Mouse (Mus musculus) neural tube, embryonic 15.5 days (tissue): ENCODE measurements around the gene Ccnk. TPM values are rescaled to one million over a fixed set of nuclear protein-coding genes. Genes with fewer than 3 reads are reported as not detected.

Experiments
- ATAC-seq: fragments of 200-750 bp; cut with Nextera tagmentation; 2 replicates; pipeline ENCODE4 v1.8.0; 2017; ENCODE audit warnings: mild to moderate bottlenecking, moderate TSS enrichment, moderate library complexity; ENCODE audit not compliant: low FRiP score
- H3K27ac ChIP-seq: fragments of 300-500 bp; sonication (generic); replicated peaks from 2 replicates; pipeline ENCODE4 v1.5.1; 2015; ENCODE audit warnings: mild to moderate bottlenecking, inconsistent platforms
- H3K27me3 ChIP-seq: fragments of 300-500 bp; sonication (generic); replicated peaks from 2 replicates; pipeline ENCODE4 v1.6.1; 2015; ENCODE audit warnings: inconsistent platforms
- H3K36me3 ChIP-seq: fragments of 300-500 bp; sonication (generic); 2 replicates; pipeline ENCODE4 v1.6.1; 2015; ENCODE audit warnings: inconsistent platforms
- H3K4me1 ChIP-seq: fragments of 300-500 bp; sonication (generic); 2 replicates; pipeline ENCODE4 v1.6.1; 2015; ENCODE audit warnings: inconsistent platforms
- H3K4me2 ChIP-seq: fragments of 300-500 bp; sonication (generic); 2 replicates; pipeline ENCODE4 v1.6.1; 2015; ENCODE audit warnings: inconsistent platforms, mild to moderate bottlenecking, moderate library complexity
- H3K4me3 ChIP-seq: fragments of 300-500 bp; sonication (generic); replicated peaks from 2 replicates; pipeline ENCODE4 v1.5.1; 2015; ENCODE audit warnings: mild to moderate bottlenecking, inconsistent platforms
- H3K9ac ChIP-seq: fragments of 300-500 bp; sonication (generic); replicated peaks from 2 replicates; pipeline ENCODE4 v1.6.1; 2015; ENCODE audit warnings: mild to moderate bottlenecking, inconsistent platforms
- H3K9me3 ChIP-seq: fragments of 300-500 bp; sonication (generic); replicated peaks from 2 replicates; pipeline ENCODE4 v1.6.1; 2016; ENCODE audit warnings: inconsistent platforms
- WGBS: fragments of 180-500 bp; shearing (Covaris S2); methylation state at CpG from one replicate; pipeline ENCODE4 v1.1.7; 2015; ENCODE audit warnings: mixed read lengths; 5-methylcytosine and 5-hydroxymethylcytosine counted together
- polyA plus RNA-seq: library from polyadenylated mRNA; unstranded; fragments of >200 nt; fragmentation: Nextera tagmentation; extraction: Ambion mirVana; gene quantifications from 2 replicates; pipeline ENCODE4 v1.2.1, GENCODE M21; 2015

Ccnk gene
- 2.4 and 2.7 TPM in 2 replicates for polyA plus RNA-seq

GRCm38 (mm10) chr12:108179321-108180266 lies at the start of gene Ccnk:
Ccnk (plus strand) TSS chr12:108179579.
- ATAC-seq: peak; percentile 98
- WGBS: under 1% methylated on average over 80 of the region's 82 CpGs
- Histone ChIP-seq H3K27ac (peak within 1 kb of the TSS; percentile 86), H3K27me3 (no peaks in the 10 kb centered on the region), H3K36me3 (peaks cover 15% of the 10 kb centered on the region), H3K4me3 (peak within 1 kb of the TSS; percentile 80), H3K4me2 (peak within 1 kb of the TSS; percentile 89), H3K9me3 (no peaks in the 10 kb centered on the region), H3K9ac (peak within 1 kb of the TSS; percentile 91), H3K4me1 (peaks cover 31% of the 10 kb centered on the region)

DNA sequence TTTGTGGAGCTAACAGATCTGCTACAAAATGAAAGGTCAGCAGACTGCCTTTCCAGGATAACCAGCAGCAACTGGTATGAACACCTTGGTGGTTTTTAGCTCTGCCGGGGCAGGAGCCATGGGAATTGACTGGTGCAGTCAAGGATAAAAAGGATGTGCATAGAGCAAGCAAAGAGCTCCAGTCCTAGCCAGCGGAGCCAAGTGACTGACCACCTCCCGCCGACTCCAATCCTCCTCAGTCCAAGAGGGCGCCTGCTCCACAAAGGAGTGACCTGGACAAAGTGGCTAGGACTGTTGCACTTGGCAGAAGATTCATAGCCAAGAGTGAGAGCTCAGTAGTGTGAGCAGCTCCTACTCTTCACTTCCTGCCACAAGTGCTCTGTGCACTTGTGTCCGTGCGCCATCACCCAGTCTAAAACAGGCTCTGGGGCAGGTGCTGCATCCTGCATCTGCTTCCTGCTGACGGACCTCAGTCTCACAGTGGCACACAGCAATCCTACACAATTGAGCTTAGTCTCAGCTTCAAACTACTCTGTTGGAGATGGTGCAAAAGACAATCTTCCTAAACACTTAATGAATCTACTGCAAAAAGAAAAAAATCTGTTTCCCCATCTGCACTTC lies 46.8 kb upstream of the Ccnk start:
- Histone ChIP-seq H3K27me3 (no peaks in the 10 kb centered on the region), H3K4me3 (no peak overlapping the region), H3K4me2 (no peak overlapping the region), H3K9me3 (no peaks in the 10 kb centered on the region), H3K4me1 (no peaks in the 10 kb centered on the region), H3K9ac (no peak overlapping the region), H3K36me3 (peaks cover 31% of the 10 kb centered on the region), H3K27ac (no peak overlapping the region)
- no peak for ATAC-seq
- WGBS: 93% methylated on average over 8 of the region's 8 CpGs

DNA sequence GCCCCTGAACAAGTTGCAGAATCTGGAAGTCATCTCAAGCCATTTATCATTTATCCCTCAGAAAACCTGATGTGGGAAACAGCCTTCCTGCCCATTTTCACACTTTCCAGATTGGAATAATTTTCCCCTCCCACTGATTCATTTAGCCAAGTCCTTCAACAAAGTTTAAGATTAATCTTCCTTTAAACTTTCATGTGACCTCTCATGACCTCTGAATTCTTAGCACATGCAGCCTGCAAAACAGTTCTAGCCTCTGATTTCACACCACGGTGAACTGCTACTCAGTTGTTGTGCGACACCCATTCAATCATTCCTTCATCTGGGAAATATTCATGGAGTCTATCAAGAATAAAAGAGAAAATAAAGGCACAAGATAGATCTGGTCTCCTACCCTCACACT lies 46.2 kb upstream of the Ccnk start:
- H3K4me3 ChIP-seq: no peak overlapping the region
- H3K36me3 ChIP-seq: peaks cover 31% of the 10 kb centered on the region
- no peaks in the 10 kb centered on the region for H3K27me3 ChIP-seq
- ATAC-seq: no peak
- H3K9ac ChIP-seq: no peak overlapping the region
- no peaks in the 10 kb centered on the region for H3K9me3 ChIP-seq
- no peak overlapping the region for H3K4me2 ChIP-seq
- H3K27ac ChIP-seq: no peak overlapping the region
- 84% methylated on average over 2 of the region's 2 CpGs for WGBS
- no peaks in the 10 kb centered on the region for H3K4me1 ChIP-seq

DNA sequence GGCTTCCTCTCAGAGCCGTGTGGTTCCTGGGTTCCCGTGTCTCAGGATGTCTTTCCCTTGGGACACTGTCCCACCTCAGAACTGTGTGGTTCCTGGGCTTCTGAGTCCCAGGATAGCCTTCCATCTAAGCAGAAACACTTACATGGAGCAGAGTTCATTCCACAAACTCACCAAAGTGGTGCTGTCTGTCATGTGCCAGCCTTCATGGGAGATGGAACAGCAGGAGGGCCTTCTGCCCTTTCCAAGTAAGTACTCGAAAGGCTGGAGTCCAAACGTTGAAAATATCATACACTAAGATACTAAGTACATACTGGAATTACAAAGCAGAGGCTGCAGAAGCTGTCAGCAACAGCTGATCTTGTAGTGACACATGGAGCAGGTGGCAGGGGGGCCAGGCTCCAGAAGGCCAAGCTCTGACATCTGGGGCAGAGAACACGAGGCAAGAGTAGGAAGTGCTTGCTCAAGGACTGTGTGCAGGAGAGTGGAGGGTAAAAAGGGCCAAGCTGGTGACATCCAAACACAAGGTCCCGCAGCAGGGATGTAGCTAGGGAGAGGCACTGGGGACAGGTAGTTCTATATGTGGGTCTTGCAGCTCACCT lies 43.7 kb upstream of the Ccnk start:
- Histone ChIP-seq H3K27ac (no peak overlapping the region), H3K4me2 (no peak overlapping the region), H3K27me3 (no peaks in the 10 kb centered on the region), H3K36me3 (0 out of 2 replicates have a peak, but pooled peaks cover 14% of the 10 kb centered on the region), H3K9me3 (no peaks in the 10 kb centered on the region), H3K9ac (no peak overlapping the region), H3K4me1 (no peaks in the 10 kb centered on the region), H3K4me3 (no peak overlapping the region)
- 86% methylated on average over 6 of the region's 6 CpGs for WGBS
- no peak for ATAC-seq

DNA sequence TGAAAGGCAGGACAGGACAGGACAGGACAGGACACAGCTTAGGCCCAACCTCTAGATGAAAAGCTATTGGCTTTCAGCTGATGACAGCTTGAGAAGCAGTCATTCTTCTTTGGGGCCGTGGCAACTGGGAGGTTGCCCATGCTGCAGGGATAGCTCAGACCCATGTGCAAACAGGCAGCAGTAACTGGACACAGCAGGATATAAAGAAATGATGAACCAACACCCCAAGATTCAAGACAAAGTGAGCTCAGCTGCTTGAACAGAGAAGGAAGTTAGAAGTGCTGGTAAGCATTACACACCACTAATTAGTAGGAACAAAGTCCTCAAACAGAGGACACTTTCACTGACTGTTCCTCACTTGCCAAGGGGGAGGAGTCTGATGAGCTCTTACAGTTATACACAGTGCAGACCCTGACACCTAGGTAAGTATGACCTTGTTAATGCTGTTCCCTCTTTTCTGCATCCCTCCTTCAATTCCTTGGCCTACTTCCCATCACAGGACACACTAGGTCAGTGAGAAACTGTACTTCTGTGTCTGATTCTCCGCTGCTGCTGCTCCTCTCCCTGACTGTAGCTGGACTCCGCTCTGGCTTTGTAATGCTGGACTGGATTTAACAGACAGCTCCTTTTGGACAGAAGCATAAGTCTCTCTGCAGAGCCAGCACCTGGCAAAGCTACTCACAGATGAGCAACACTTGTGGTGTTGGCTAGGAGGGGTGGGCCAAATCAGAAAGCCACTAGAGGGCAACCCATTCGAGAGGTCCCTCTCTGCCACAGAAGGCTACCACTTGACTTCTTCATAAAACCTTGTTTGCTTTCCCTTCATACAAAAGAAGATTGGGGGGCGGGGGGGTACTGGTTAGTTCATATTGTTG lies 35.5 kb upstream of the Ccnk start:
- Histone ChIP-seq H3K4me3 (no peak overlapping the region), H3K4me2 (no peak overlapping the region), H3K9me3 (no peaks in the 10 kb centered on the region), H3K9ac (no peak overlapping the region), H3K27me3 (no peaks in the 10 kb centered on the region), H3K4me1 (no peaks in the 10 kb centered on the region), H3K27ac (no peak overlapping the region), H3K36me3 (peaks cover 7% of the 10 kb centered on the region)
- WGBS: 83% methylated on average over 5 of the region's 5 CpGs
- no peak for ATAC-seq

DNA sequence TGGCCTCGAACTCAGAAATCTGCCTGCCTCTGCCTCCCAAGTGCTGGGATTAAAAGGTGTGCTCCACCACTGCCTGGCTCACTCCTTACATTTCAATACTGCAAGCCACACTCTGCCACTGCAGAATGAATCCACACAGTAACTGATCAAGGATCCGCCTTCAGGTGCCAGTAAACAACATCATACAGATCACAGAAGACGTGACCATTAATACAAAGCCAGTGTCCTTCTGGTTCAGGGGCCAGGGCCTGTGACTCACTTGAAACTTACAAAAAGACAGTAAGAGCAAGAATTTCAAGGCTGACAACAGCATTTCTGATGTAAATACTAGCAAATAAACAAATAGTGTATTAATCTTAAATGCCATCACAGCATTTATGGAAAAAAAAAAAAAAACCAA lies 34.2 kb upstream of the Ccnk start:
- Histone ChIP-seq H3K9ac (no peak overlapping the region), H3K4me1 (no peaks in the 10 kb centered on the region), H3K27me3 (no peaks in the 10 kb centered on the region), H3K4me2 (no peak overlapping the region), H3K27ac (no peak overlapping the region), H3K4me3 (no peak overlapping the region), H3K9me3 (no peaks in the 10 kb centered on the region), H3K36me3 (peaks cover 11% of the 10 kb centered on the region)
- no peak for ATAC-seq
- 95% methylated on average over 3 of the region's 3 CpGs for WGBS

DNA sequence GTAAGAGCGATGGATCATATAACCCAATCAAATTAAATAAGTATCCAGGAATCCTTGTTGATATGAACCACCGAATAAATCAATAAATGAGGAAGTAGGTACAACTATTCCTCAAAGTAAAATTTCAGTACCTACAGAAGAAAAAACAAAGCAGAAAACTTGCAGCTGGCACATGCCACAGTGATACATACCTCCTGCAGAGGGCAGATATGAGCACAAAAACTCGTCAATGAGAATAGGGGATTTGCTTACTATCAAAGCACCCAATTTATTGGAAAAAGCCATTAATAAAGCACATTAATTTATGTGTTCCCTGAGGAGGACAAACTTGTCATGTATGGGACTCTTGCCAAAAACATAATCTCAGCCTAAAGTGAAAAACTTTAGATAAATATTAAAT lies 29.6 kb upstream of the Ccnk start:
- H3K4me3 ChIP-seq: no peak overlapping the region
- WGBS: 75% methylated on average over 3 of the region's 3 CpGs
- no peak overlapping the region for H3K27ac ChIP-seq
- H3K4me2 ChIP-seq: no peak overlapping the region
- H3K36me3 ChIP-seq: peaks cover 13% of the 10 kb centered on the region
- H3K9me3 ChIP-seq: no peaks in the 10 kb centered on the region
- H3K27me3 ChIP-seq: no peaks in the 10 kb centered on the region
- H3K4me1 ChIP-seq: no peaks in the 10 kb centered on the region
- ATAC-seq: no peak
- no peak overlapping the region for H3K9ac ChIP-seq

- Histone ChIP-seq H3K4me2 (no peak overlapping the region), H3K27ac (no peak overlapping the region), H3K4me1 (no peaks in the 10 kb centered on the region), H3K4me3 (no peak overlapping the region), H3K9me3 (no peaks in the 10 kb centered on the region), H3K36me3 (peaks cover 16% of the 10 kb centered on the region), H3K27me3 (no peaks in the 10 kb centered on the region), H3K9ac (no peak overlapping the region)
- WGBS: 97% methylated on average over 2 of the region's 2 CpGs
- no peak for ATAC-seq
Measured at GRCm38 (mm10) chr12:108152743-108153142, 26.6 kb upstream of the Ccnk start.

- no peak overlapping the region for H3K27ac ChIP-seq
- H3K36me3 ChIP-seq: peaks cover 36% of the 10 kb centered on the region
- no peaks in the 10 kb centered on the region for H3K9me3 ChIP-seq
- no peak overlapping the region for H3K9ac ChIP-seq
- H3K4me3 ChIP-seq: no peak overlapping the region
- no peaks in the 10 kb centered on the region for H3K4me1 ChIP-seq
- H3K27me3 ChIP-seq: no peaks in the 10 kb centered on the region
- H3K4me2 ChIP-seq: no peak overlapping the region
- no peak for ATAC-seq
Measured at GRCm38 (mm10) chr12:108159863-108160262, 19.5 kb upstream of the Ccnk start.

- Histone ChIP-seq H3K9ac (no peak overlapping the region), H3K27ac (no peak overlapping the region), H3K4me2 (no peak overlapping the region), H3K36me3 (peaks cover 33% of the 10 kb centered on the region), H3K9me3 (no peaks in the 10 kb centered on the region), H3K27me3 (no peaks in the 10 kb centered on the region), H3K4me3 (no peak overlapping the region), H3K4me1 (no peaks in the 10 kb centered on the region)
- WGBS: 88% methylated on average over 1 of the region's 1 CpGs
- ATAC-seq: no peak
Measured at GRCm38 (mm10) chr12:108162036-108162435, 17.3 kb upstream of the Ccnk start.

DNA sequence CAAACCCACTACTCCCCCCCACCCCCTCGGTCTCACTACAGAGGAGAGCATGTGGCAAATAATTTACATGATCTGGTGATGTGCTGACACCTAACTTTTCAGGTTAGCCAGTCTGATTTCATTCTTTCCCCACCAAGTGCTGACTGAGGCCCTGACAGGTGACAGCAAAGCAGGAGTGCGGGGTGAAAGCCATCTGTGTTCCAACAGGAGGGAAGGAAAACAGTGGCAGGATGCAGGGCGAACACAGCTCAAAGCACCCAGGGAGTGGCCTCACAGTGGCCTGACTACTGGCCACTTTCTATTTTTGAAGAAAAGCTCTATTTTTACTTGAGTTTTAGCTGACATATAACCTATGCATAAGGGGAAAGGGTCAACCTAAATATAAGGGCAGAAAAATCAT lies 15.7 kb upstream of the Ccnk start:
- Histone ChIP-seq H3K9ac (no peak overlapping the region), H3K4me1 (no peaks in the 10 kb centered on the region), H3K27ac (no peak overlapping the region), H3K9me3 (no peaks in the 10 kb centered on the region), H3K36me3 (peaks cover 30% of the 10 kb centered on the region), H3K4me3 (no peak overlapping the region), H3K4me2 (no peak overlapping the region), H3K27me3 (no peaks in the 10 kb centered on the region)
- WGBS: 81% methylated on average over 3 of the region's 3 CpGs
- ATAC-seq: no peak
